Comparison of ENCODE assay signal across 24 mouse cellular contexts in genomic region chr5:97554274-97554673, GRCm38 (mm10).
DNase-seq lines count a peak whose midpoint lies in the region; ATAC-seq and TF ChIP-seq lines count a peak whose summit lies in the region.
"Had no signal": no experiment of that assay in that cellular context is flagged by ENCODE, and none has a peak within 500 bp of the region (broad histone marks: within the 10 kb centered on the region; RNA-seq: fewer than 3 reads in every experiment).

No protein-coding gene starts in this region.

- no peaks in the 10 kb centered on the region for H3K36me3 ChIP-seq in forebrain, postnatal 0 days (ENCODE audit: insufficient read depth)
- no peaks in the 10 kb centered on the region for H3K36me3 ChIP-seq in forebrain, embryonic 16.5 days (ENCODE audit: control insufficient read depth, insufficient read depth)
- no peaks in the 10 kb centered on the region for H3K36me3 ChIP-seq in heart, embryonic 15.5 days
- H3K36me3 ChIP-seq in lung, embryonic 14.5 days (ENCODE audit: insufficient read depth) = no peaks in the 10 kb centered on the region
- H3K36me3 ChIP-seq: hindbrain, embryonic 12.5 days; kidney, embryonic 15.5 days; midbrain, embryonic 15.5 days; neural tube, embryonic 13.5 days had no signal

- 52% methylated on average over 6 of the region's 6 CpGs for WGBS in forebrain, postnatal 0 days
- WGBS in forebrain, embryonic 16.5 days = 64% methylated on average over 6 of the region's 6 CpGs
- 34% methylated on average over 6 of the region's 6 CpGs for WGBS in heart, embryonic 15.5 days
- WGBS in lung, embryonic 14.5 days = 63% methylated on average over 6 of the region's 6 CpGs

- no peak for TF ChIP-seq CTCF in forebrain, postnatal 0 days (IDR thresholded peaks at IDR 0.05; ENCODE audit: low read depth)
- TF ChIP-seq CTCF in lung, embryonic 14.5 days (IDR thresholded peaks at IDR 0.05; ENCODE audit: low read depth) = no peak

- no peak overlapping the region for H3K9ac ChIP-seq in forebrain, postnatal 0 days
- H3K9ac ChIP-seq in forebrain, embryonic 16.5 days (replicated peaks; ENCODE audit: low read depth, low read length) = no peak overlapping the region
- H3K9ac ChIP-seq in heart, embryonic 15.5 days = no peak overlapping the region
- no peak overlapping the region for H3K9ac ChIP-seq in lung, embryonic 14.5 days
- H3K9ac ChIP-seq: hindbrain, embryonic 12.5 days; kidney, embryonic 15.5 days; liver, postnatal 0 days; midbrain, embryonic 15.5 days; neural tube, embryonic 13.5 days had no signal

- H3K9me3 ChIP-seq in forebrain, postnatal 0 days (ENCODE audit: low read length) = no peaks in the 10 kb centered on the region
- H3K9me3 ChIP-seq in forebrain, embryonic 16.5 days (ENCODE audit: control insufficient read depth, low read length) = peaks cover 3% of the 10 kb centered on the region
- H3K9me3 ChIP-seq in heart, embryonic 15.5 days (replicated peaks) = no peaks in the 10 kb centered on the region
- no peaks in the 10 kb centered on the region for H3K9me3 ChIP-seq in lung, embryonic 14.5 days (ENCODE audit: low read depth, low read length)
- H3K9me3 ChIP-seq: kidney, embryonic 15.5 days; midbrain, embryonic 15.5 days had no signal

- peak; percentile 40 for ATAC-seq in forebrain, postnatal 0 days
- ATAC-seq in forebrain, embryonic 16.5 days = no peak
- 0 out of 2 replicates have a peak, but pooled peaks have one; percentile 55 for ATAC-seq in heart, embryonic 15.5 days (replicated peaks; ENCODE audit: insufficient number of reproducible peaks, insufficient read depth, low FRiP score, low read depth)
- ATAC-seq in lung, embryonic 14.5 days (ENCODE audit: insufficient read depth) = no peak
- ATAC-seq: CD4-positive, CD25-positive, alpha-beta regulatory T cell, adult 4 months; intestine, postnatal 0 days; liver, postnatal 0 days; midbrain, embryonic 15.5 days had no signal

- H3K4me2 ChIP-seq in forebrain, postnatal 0 days (ENCODE audit: low read depth) = no peak overlapping the region; the same call in 1 of the 2 replicates
- no peak overlapping the region for H3K4me2 ChIP-seq in forebrain, embryonic 16.5 days (ENCODE audit: low read length)
- H3K4me2 ChIP-seq in heart, embryonic 15.5 days = peak overlapping the region; percentile 33
- no peak overlapping the region for H3K4me2 ChIP-seq in lung, embryonic 14.5 days
- H3K4me2 ChIP-seq: hindbrain, embryonic 12.5 days; kidney, embryonic 15.5 days; liver, embryonic 11.5 days; midbrain, embryonic 15.5 days; neural tube, embryonic 13.5 days had no signal

- no peaks in the 10 kb centered on the region for H3K4me1 ChIP-seq in forebrain, postnatal 0 days (ENCODE audit: insufficient read depth)
- peaks cover 5% of the 10 kb centered on the region; the same call in 1 of the 2 replicates for H3K4me1 ChIP-seq in forebrain, embryonic 16.5 days (replicated peaks; ENCODE audit: control insufficient read depth, insufficient read depth, low read length)
- peaks cover 7% of the 10 kb centered on the region for H3K4me1 ChIP-seq in heart, embryonic 15.5 days (replicated peaks)
- H3K4me1 ChIP-seq in lung, embryonic 14.5 days (ENCODE audit: insufficient read depth) = no peaks in the 10 kb centered on the region
- H3K4me1 ChIP-seq: hindbrain, embryonic 12.5 days; kidney, embryonic 15.5 days; midbrain, embryonic 15.5 days; neural tube, embryonic 13.5 days had no signal

- peak overlapping the region; percentile 17; the same call in 1 of the 2 replicates for H3K27ac ChIP-seq in forebrain, postnatal 0 days (ENCODE audit: low read depth, low read length)
- no peak overlapping the region for H3K27ac ChIP-seq in forebrain, embryonic 16.5 days (ENCODE audit: low read length)
- peak overlapping the region; percentile 76 for H3K27ac ChIP-seq in heart, embryonic 15.5 days
- 0 out of 2 replicates have a peak overlapping the region, but pooled peaks have one; percentile 18 for H3K27ac ChIP-seq in lung, embryonic 14.5 days (ENCODE audit: low read depth)
- H3K27ac ChIP-seq: hindbrain, embryonic 12.5 days; kidney, embryonic 15.5 days; macrophage; midbrain, embryonic 15.5 days; neural tube, embryonic 13.5 days had no signal

- DNase-seq in forebrain, postnatal 0 days = no peak
- no peak for DNase-seq in heart, postnatal 25 days (ENCODE audit: low spot score)
- no peak for DNase-seq in lung, embryonic 14.5 days
- DNase-seq in lung, postnatal 10 days = no peak
- peak; percentile 8 for DNase-seq in brain, embryonic 18.5 days (ENCODE audit: low read depth, low spot score)
- DNase-seq in cerebellum, postnatal 4 days (ENCODE audit: low spot score in 2 of 2) = no peak
- DNase-seq: adrenal gland, postnatal 14 days; cerebellum, adult 9-10 months; gastrocnemius, postnatal 25 days; kidney, postnatal 36 days; liver, postnatal 0 days; retina, postnatal 1 day; thymus, adult 2 months; thymus, postnatal 4 days had no signal

- intact Hi-C loops in heart, postnatal 25 days (cut with DNase I) = no loop called here

- H3K27me3 ChIP-seq in forebrain, postnatal 0 days (ENCODE audit: insufficient read depth, low read length) = no peaks in the 10 kb centered on the region
- no peaks in the 10 kb centered on the region for H3K27me3 ChIP-seq in forebrain, embryonic 16.5 days (replicated peaks; ENCODE audit: control insufficient read depth, insufficient read depth, low read length)
- H3K27me3 ChIP-seq in heart, embryonic 15.5 days = no peaks in the 10 kb centered on the region
- no peaks in the 10 kb centered on the region for H3K27me3 ChIP-seq in lung, embryonic 14.5 days (ENCODE audit: insufficient read depth, low read length)
- H3K27me3 ChIP-seq: hindbrain, embryonic 12.5 days; kidney, embryonic 15.5 days; midbrain, embryonic 15.5 days; neural tube, embryonic 13.5 days had no signal

- H3K4me3 ChIP-seq in forebrain, postnatal 0 days (ENCODE audit: low read depth, low read length) = no peak overlapping the region
- no peak overlapping the region for H3K4me3 ChIP-seq in forebrain, embryonic 16.5 days (replicated peaks; ENCODE audit: low read length)
- H3K4me3 ChIP-seq in heart, embryonic 15.5 days = no peak overlapping the region
- H3K4me3 ChIP-seq in lung, embryonic 14.5 days (ENCODE audit: low read depth, low read length) = no peak overlapping the region
- H3K4me3 ChIP-seq: hindbrain, embryonic 12.5 days; kidney, embryonic 15.5 days; midbrain, embryonic 15.5 days; neural tube, embryonic 13.5 days had no signal

Comparison
In these comparisons a context has a peak if more than half of its experiments do, and no peak if none do; other contexts are left out.
1. ATAC-seq: peak in forebrain, postnatal 0 days (single experiment) and heart, embryonic 15.5 days (single experiment); none in forebrain, embryonic 16.5 days (single experiment) and lung, embryonic 14.5 days (single experiment).